8 mouse cellular contexts compared by ENCODE assay signal in genomic region chr15:30172391-30173281, GRCm38 (mm10). TPM values are rescaled to one million over a fixed set of nuclear protein-coding genes. Genes with fewer than 3 reads are reported as not detected.
DNase-seq lines count a peak whose midpoint lies in the region; ATAC-seq lines count a peak whose summit lies in the region.

Gene Ctnnd2 (plus strand): TSS chr15:30172593.

- no peaks in the 10 kb centered on the region for H3K36me3 ChIP-seq in midbrain, embryonic 11.5 days (ENCODE audit: control insufficient read depth, insufficient read depth, low read length)
- H3K36me3 ChIP-seq in stomach, embryonic 16.5 days (ENCODE audit: control insufficient read depth, insufficient read depth, low read length), result no peaks in the 10 kb centered on the region

- H3K9ac ChIP-seq in midbrain, embryonic 11.5 days (ENCODE audit: low read length), result peak within 1 kb of the TSS; percentile 74
- H3K9ac ChIP-seq in stomach, embryonic 16.5 days (ENCODE audit: low read length), result peak within 1 kb of the TSS; percentile 69

- peak; percentile 57 for DNase-seq in adrenal gland, postnatal 14 days
- peak; percentile 91 for DNase-seq in cerebellum, adult 9-11 months
- DNase-seq in frontal cortex, adult 2 months (ENCODE audit: extremely low spot score in 1 of 2, low spot score in 1 of 2), result peak; percentile 67 to 90
- peak; percentile 13 for DNase-seq in kidney, adult 18-20 months
- peak; percentile 90 for DNase-seq in left cerebral cortex, postnatal 4 days
- peak; percentile 98 for DNase-seq in midbrain, embryonic 11.5 days (ENCODE audit: low spot score, missing footprints)
- DNase-seq in natural killer cell, adult 2 months (ENCODE audit: low spot score in 2 of 2), result no peak

- peaks cover 5% of the 10 kb centered on the region; the same call in 1 of the 2 replicates for H3K4me1 ChIP-seq in midbrain, embryonic 11.5 days (ENCODE audit: control insufficient read depth, insufficient read depth, low read length)
- peaks cover 8% of the 10 kb centered on the region; the same call in 1 of the 2 replicates for H3K4me1 ChIP-seq in stomach, embryonic 16.5 days (ENCODE audit: control insufficient read depth, insufficient read depth, low read length)

- H3K9me3 ChIP-seq in midbrain, embryonic 11.5 days (ENCODE audit: control insufficient read depth, low read length), result no peaks in the 10 kb centered on the region
- H3K9me3 ChIP-seq in stomach, embryonic 16.5 days (replicated peaks; ENCODE audit: control insufficient read depth, low read length), result no peaks in the 10 kb centered on the region

- peak; percentile 92 for ATAC-seq in midbrain, embryonic 11.5 days (ENCODE audit: low FRiP score)
- peak; percentile 84 for ATAC-seq in stomach, embryonic 16.5 days (ENCODE audit: insufficient read depth, low FRiP score)

- peak within 1 kb of the TSS; percentile 89 for H3K27ac ChIP-seq in midbrain, embryonic 11.5 days (ENCODE audit: low read depth, low read length)
- H3K27ac ChIP-seq in stomach, embryonic 16.5 days (ENCODE audit: low read length), result no peak within 1 kb of the TSS; the same call in 1 of the 2 replicates

- under 1% methylated on average over 87 of the region's 136 CpGs for WGBS in midbrain, embryonic 11.5 days
- WGBS in stomach, embryonic 16.5 days, result under 1% methylated on average over 81 of the region's 136 CpGs

- intact Hi-C loops in left cerebral cortex, postnatal 4 days (cut with DNase I), result loop anchor here (5.0 to 10.0 kb wide), 2 partner anchors 570 to 1082 kb away; no protein-coding TSS in a partner anchor

- H3K27me3 ChIP-seq in midbrain, embryonic 11.5 days (ENCODE audit: control insufficient read depth, insufficient read depth, low read length), result peaks cover 6% of the 10 kb centered on the region; the same call in 1 of the 2 replicates
- H3K27me3 ChIP-seq in stomach, embryonic 16.5 days (ENCODE audit: control insufficient read depth, insufficient read depth, low read length), result peaks cover 42% of the 10 kb centered on the region

- H3K4me3 ChIP-seq in midbrain, embryonic 11.5 days (ENCODE audit: low read depth, low read length), result peak within 1 kb of the TSS; percentile 55
- peak within 1 kb of the TSS; percentile 69 for H3K4me3 ChIP-seq in stomach, embryonic 16.5 days (replicated peaks; ENCODE audit: low read length)

- peak within 1 kb of the TSS; percentile 69 for H3K4me2 ChIP-seq in midbrain, embryonic 11.5 days
- peak within 1 kb of the TSS; percentile 97 for H3K4me2 ChIP-seq in stomach, embryonic 16.5 days (ENCODE audit: low read depth, low read length)

RNA-seq across cellular contexts. Expression of gene Ctnnd2, which starts in this region (rescaled TPM):
- total RNA-seq in adrenal gland, postnatal 14 days (2021), result 2.8 and 5.8 TPM in 2 replicates
- 124 and 135 TPM in 2 replicates for polyA plus RNA-seq in frontal cortex, adult 2 months (2012; rRNA removed)
- total RNA-seq in left cerebral cortex, postnatal 4 days (2021), result 100 to 1,000 TPM; 283 to 289 TPM
- polyA plus RNA-seq in midbrain, embryonic 11.5 days (2014; fragmentation: Nextera tagmentation; extraction: Ambion mirVana), result 19.7 and 19.9 TPM in 2 replicates
- 2.6 and 3.5 TPM in 2 replicates for polyA plus RNA-seq in stomach, embryonic 16.5 days (2015; fragmentation: Nextera tagmentation; extraction: Ambion mirVana)

Comparison
In these comparisons a context has a peak if more than half of its experiments do, and no peak if none do; other contexts are left out.
1. RNA of gene Ctnnd2 (total RNA-seq): 283 to 289 TPM in left cerebral cortex, postnatal 4 days; 2.8 to 5.8 TPM in adrenal gland, postnatal 14 days; every median in the first group is over 10 times any median in the second.
2. DNase-seq: peak in adrenal gland, postnatal 14 days (single experiment), cerebellum, adult 9-11 months (single experiment), frontal cortex, adult 2 months (2 of 2), kidney, adult 18-20 months (single experiment), left cerebral cortex, postnatal 4 days (single experiment) and midbrain, embryonic 11.5 days (single experiment); none in natural killer cell, adult 2 months (0 of 2).